Mouse (Mus musculus) cortical plate, adult 2 months (tissue): ENCODE data around the gene Pi4kb.

Experiments used
- CTCF ChIP-seq: fragments of 200-500 bp; IDR thresholded peaks from 2 replicates; pipeline ENCODE4 v1.5.1; 2011; ENCODE audit warnings: mild to moderate bottlenecking, control low read depth, low read length; ENCODE audit not compliant: insufficient read depth; ENCODE audit errors: extremely low read depth
- POLR2A ChIP-seq: fragments of 200-500 bp; IDR thresholded peaks from 2 replicates; pipeline ENCODE4 v1.6.1; 2011; ENCODE audit warnings: mild to moderate bottlenecking, low read length, control low read depth; ENCODE audit not compliant: insufficient read depth; ENCODE audit errors: extremely low read depth

GRCm38 (mm10) chr3:94960322-94960721 is 14.2 kb upstream of the Pi4kb start:
- TF ChIP-seq CTCF (no peak), POLR2A (no peak)
